Mouse (Mus musculus): ENCODE results near the gene Acox3.
A peak's percentile ranks its signal among the peaks of the same experiment; 100 is the strongest.

- TF ChIP-seq CTCF (IDR thresholded peaks at IDR 0.05; ENCODE audit: low read depth, low read length) (peak; percentile 99), POLR2A (IDR thresholded peaks at IDR 0.05; ENCODE audit: borderline replicate concordance, low read depth, low read length) (no peak)
Measured at GRCm38 (mm10) chr5:35595706-35596105, 12.9 kb downstream of the Acox3 start.

Measured in bone marrow macrophage, adult 2 months (primary cell).